Mouse (Mus musculus): Measurements from ENCODE around the gene Appbp2. TPM values are rescaled to one million over a fixed set of nuclear protein-coding genes. Genes with fewer than 3 reads are reported as not detected.
"Not testable (repeated sequence)": the region's sequence is repeated elsewhere in the genome, so short reads cannot be mapped to it uniquely, and the experiment has no call there.

Gene Appbp2
- polyA plus RNA-seq, 1 experiment from 2014 or later = 50.2 TPM

GRCm38 (mm10) chr11:85178413-85178812 is 56.5 kb downstream of the Appbp2 start:
- no peak for ATAC-seq (ENCODE audit: insufficient number of reproducible peaks, insufficient read depth, low FRiP score, low read depth)

GRCm38 (mm10) chr11:85177761-85178160 is 57.2 kb downstream of the Appbp2 start:
- Histone ChIP-seq H3K9me3 (ENCODE audit: control insufficient read depth, low read length) (no peaks in the 10 kb centered on the region), H3K4me1 (ENCODE audit: control insufficient read depth in 2 of 2, insufficient read depth in 2 of 2, low read length in 2 of 2) (no peaks in the 10 kb centered on the region), H3K9ac (ENCODE audit: low read length) (no peak overlapping the region), H3K36me3 (ENCODE audit: control insufficient read depth, insufficient read depth, low read length) (no peaks in the 10 kb centered on the region), H3K4me2 (ENCODE audit: low read length) (no peak overlapping the region), H3K4me3 (ENCODE audit: control insufficient read depth in 1 of 2, insufficient read depth in 1 of 2, low read depth in 1 of 2, low read length in 2 of 2) (no peak overlapping the region), H3K27ac (replicated peaks in 1 of 2; ENCODE audit: control insufficient read depth in 1 of 2, insufficient read depth in 1 of 2, low read depth in 2 of 2, low read length in 2 of 2) (no peak overlapping the region), H3K27me3 (ENCODE audit: control insufficient read depth, insufficient read depth, low read length) (no peaks in the 10 kb centered on the region)
- 74% methylated on average over 6 of the region's 6 CpGs for WGBS
- ATAC-seq (ENCODE audit: insufficient number of reproducible peaks, insufficient read depth, low FRiP score, low read depth) = no peak

More at GRCm38 (mm10) chr11:85178413-85178812, 56.5 kb downstream of the Appbp2 start:
- Histone ChIP-seq H3K36me3 (ENCODE audit: control insufficient read depth, insufficient read depth, low read length) (no peaks in the 10 kb centered on the region), H3K9ac (ENCODE audit: low read length) (no peak overlapping the region), H3K9me3 (ENCODE audit: control insufficient read depth, low read length) (no peaks in the 10 kb centered on the region), H3K4me2 (ENCODE audit: low read length) (no peak overlapping the region), H3K27me3 (ENCODE audit: control insufficient read depth, insufficient read depth, low read length) (no peaks in the 10 kb centered on the region), H3K4me1 (ENCODE audit: control insufficient read depth in 2 of 2, insufficient read depth in 2 of 2, low read length in 2 of 2) (peaks cover 2 to 3% of the 10 kb centered on the region in 2 experiments; a peak in 2 of 4 replicates), H3K4me3 (ENCODE audit: control insufficient read depth in 1 of 2, insufficient read depth in 1 of 2, low read depth in 1 of 2, low read length in 2 of 2) (no peak overlapping the region), H3K27ac (replicated peaks in 1 of 2; ENCODE audit: control insufficient read depth in 1 of 2, insufficient read depth in 1 of 2, low read depth in 2 of 2, low read length in 2 of 2) (no peak overlapping the region)
- 71% methylated on average over 4 of the region's 4 CpGs for WGBS

- Histone ChIP-seq H3K27me3 (ENCODE audit: control insufficient read depth, insufficient read depth, low read length) (no peaks in the 10 kb centered on the region), H3K4me3 (ENCODE audit: control insufficient read depth in 1 of 2, insufficient read depth in 1 of 2, low read depth in 1 of 2, low read length in 2 of 2) (no peak overlapping the region), H3K36me3 (ENCODE audit: control insufficient read depth, insufficient read depth, low read length) (no peaks in the 10 kb centered on the region), H3K27ac (replicated peaks in 1 of 2; ENCODE audit: control insufficient read depth in 1 of 2, insufficient read depth in 1 of 2, low read depth in 2 of 2, low read length in 2 of 2) (no peak overlapping the region), H3K4me2 (ENCODE audit: low read length) (no peak overlapping the region), H3K9me3 (ENCODE audit: control insufficient read depth, low read length) (no peaks in the 10 kb centered on the region), H3K4me1 (ENCODE audit: control insufficient read depth in 2 of 2, insufficient read depth in 2 of 2, low read length in 2 of 2) (no peaks in the 10 kb centered on the region), H3K9ac (ENCODE audit: low read length) (no peak overlapping the region)
- 76% methylated on average over 3 of the region's 3 CpGs for WGBS
- no peak for ATAC-seq (ENCODE audit: insufficient number of reproducible peaks, insufficient read depth, low FRiP score, low read depth)
These were observed 59.0 kb downstream of the Appbp2 start for GRCm38 (mm10) chr11:85175941-85176340.

GRCm38 (mm10) chr11:85170833-85171232 is 64.1 kb downstream of the Appbp2 start:
- no peaks in the 10 kb centered on the region for H3K27me3 ChIP-seq (ENCODE audit: control insufficient read depth, insufficient read depth, low read length)
- H3K36me3 ChIP-seq (ENCODE audit: control insufficient read depth, insufficient read depth, low read length) = no peaks in the 10 kb centered on the region
- 49% methylated on average over 2 of the region's 2 CpGs for whole genome bisulfite sequencing
- no peak overlapping the region for H3K27ac ChIP-seq (replicated peaks in 1 of 2; ENCODE audit: control insufficient read depth in 1 of 2, insufficient read depth in 1 of 2, low read depth in 2 of 2, low read length in 2 of 2)
- H3K4me2 ChIP-seq (ENCODE audit: low read length) = no peak overlapping the region
- no peaks in the 10 kb centered on the region for H3K4me1 ChIP-seq (ENCODE audit: control insufficient read depth in 2 of 2, insufficient read depth in 2 of 2, low read length in 2 of 2)
- H3K9me3 ChIP-seq (ENCODE audit: control insufficient read depth, low read length) = no peaks in the 10 kb centered on the region
- H3K4me3 ChIP-seq (ENCODE audit: control insufficient read depth in 1 of 2, insufficient read depth in 1 of 2, low read depth in 1 of 2, low read length in 2 of 2) = no peak overlapping the region
- no peak for ATAC-seq (ENCODE audit: insufficient number of reproducible peaks, insufficient read depth, low FRiP score, low read depth)
- H3K9ac ChIP-seq (ENCODE audit: low read length) = no peak overlapping the region

- no peak for ATAC-seq (ENCODE audit: insufficient number of reproducible peaks, insufficient read depth, low FRiP score, low read depth)
- Histone ChIP-seq H3K4me1 (ENCODE audit: control insufficient read depth in 2 of 2, insufficient read depth in 2 of 2, low read length in 2 of 2) (no peaks in the 10 kb centered on the region), H3K4me3 (ENCODE audit: control insufficient read depth in 1 of 2, insufficient read depth in 1 of 2, low read depth in 1 of 2, low read length in 2 of 2) (peak within 1 kb of the TSS; percentile 21 to 30), H3K27me3 (ENCODE audit: control insufficient read depth, insufficient read depth, low read length) (no peaks in the 10 kb centered on the region), H3K4me2 (ENCODE audit: low read length) (peak within 1 kb of the TSS; percentile 64), H3K36me3 (ENCODE audit: control insufficient read depth, insufficient read depth, low read length) (no peaks in the 10 kb centered on the region), H3K9me3 (ENCODE audit: control insufficient read depth, low read length) (no peaks in the 10 kb centered on the region), H3K27ac (replicated peaks in 1 of 2; ENCODE audit: control insufficient read depth in 1 of 2, insufficient read depth in 1 of 2, low read depth in 2 of 2, low read length in 2 of 2) (no peak within 1 kb of the TSS), H3K9ac (ENCODE audit: low read length) (peak within 1 kb of the TSS; percentile 51; the same call in 1 of the 2 replicates)
- 14% methylated on average over 21 of the region's 21 CpGs for WGBS
These were observed 64.7 kb downstream of the Appbp2 start, which contains the start of gene 1700125H20Rik for GRCm38 (mm10) chr11:85170058-85170740. 1700125H20Rik (plus strand) TSS chr11:85170404.

GRCm38 (mm10) chr11:85167503-85167902 is 67.4 kb downstream of the Appbp2 start:
- no peaks in the 10 kb centered on the region for H3K27me3 ChIP-seq (ENCODE audit: control insufficient read depth, insufficient read depth, low read length)
- no peak overlapping the region for H3K27ac ChIP-seq (replicated peaks in 1 of 2; ENCODE audit: control insufficient read depth in 1 of 2, insufficient read depth in 1 of 2, low read depth in 2 of 2, low read length in 2 of 2)
- no peak overlapping the region for H3K4me2 ChIP-seq (ENCODE audit: low read length)
- no peak overlapping the region for H3K9ac ChIP-seq (ENCODE audit: low read length)
- 40% methylated on average over 1 of the region's 1 CpGs for WGBS
- no peaks in the 10 kb centered on the region for H3K9me3 ChIP-seq (ENCODE audit: control insufficient read depth, low read length)
- no peaks in the 10 kb centered on the region for H3K36me3 ChIP-seq (ENCODE audit: control insufficient read depth, insufficient read depth, low read length)
- H3K4me3 ChIP-seq (ENCODE audit: control insufficient read depth in 1 of 2, insufficient read depth in 1 of 2, low read depth in 1 of 2, low read length in 2 of 2) = no peak overlapping the region
- no peak for ATAC-seq (ENCODE audit: insufficient number of reproducible peaks, insufficient read depth, low FRiP score, low read depth)
- no peaks in the 10 kb centered on the region for H3K4me1 ChIP-seq (ENCODE audit: control insufficient read depth in 2 of 2, insufficient read depth in 2 of 2, low read length in 2 of 2)

DNA sequence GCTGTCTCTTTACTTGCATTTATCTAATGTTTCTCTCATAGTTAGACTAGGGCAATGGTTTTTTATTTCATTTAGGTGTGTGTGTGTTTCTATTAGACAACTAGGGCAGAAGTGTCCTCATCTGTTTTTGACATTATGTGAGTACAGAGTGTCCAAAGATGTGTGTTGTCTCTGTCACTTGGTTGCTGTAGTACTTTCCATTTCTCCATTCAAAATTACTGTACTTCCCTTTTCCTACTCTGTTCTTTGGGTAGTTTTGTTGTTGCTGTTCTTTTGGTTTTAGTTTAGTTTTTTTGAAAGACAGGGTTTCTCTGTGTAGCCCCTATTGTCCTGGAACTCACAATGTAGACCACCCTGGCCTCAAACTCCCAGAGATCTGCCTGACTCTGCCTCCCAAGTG is 70.6 kb downstream of the Appbp2 start:
- Histone ChIP-seq H3K4me3 (ENCODE audit: control insufficient read depth in 1 of 2, insufficient read depth in 1 of 2, low read depth in 1 of 2, low read length in 2 of 2) (no peak overlapping the region), H3K27ac (replicated peaks in 1 of 2; ENCODE audit: control insufficient read depth in 1 of 2, insufficient read depth in 1 of 2, low read depth in 2 of 2, low read length in 2 of 2) (no peak overlapping the region), H3K9ac (ENCODE audit: low read length) (no peak overlapping the region), H3K4me2 (ENCODE audit: low read length) (no peak overlapping the region), H3K27me3 (ENCODE audit: control insufficient read depth, insufficient read depth, low read length) (no peaks in the 10 kb centered on the region), H3K9me3 (ENCODE audit: control insufficient read depth, low read length) (no peaks in the 10 kb centered on the region), H3K36me3 (ENCODE audit: control insufficient read depth, insufficient read depth, low read length) (no peaks in the 10 kb centered on the region), H3K4me1 (ENCODE audit: control insufficient read depth in 2 of 2, insufficient read depth in 2 of 2, low read length in 2 of 2) (no peaks in the 10 kb centered on the region)
- ATAC-seq (ENCODE audit: insufficient number of reproducible peaks, insufficient read depth, low FRiP score, low read depth) = no peak

GRCm38 (mm10) chr11:85163014-85163413 is 71.9 kb downstream of the Appbp2 start:
- H3K27me3 ChIP-seq (ENCODE audit: control insufficient read depth, insufficient read depth, low read length); H3K4me1 ChIP-seq (ENCODE audit: control insufficient read depth in 2 of 2, insufficient read depth in 2 of 2, low read length in 2 of 2); H3K9me3 ChIP-seq (ENCODE audit: control insufficient read depth, low read length); ATAC-seq (ENCODE audit: insufficient number of reproducible peaks, insufficient read depth, low FRiP score, low read depth); H3K9ac ChIP-seq (ENCODE audit: low read length); H3K27ac ChIP-seq (replicated peaks in 1 of 2; ENCODE audit: control insufficient read depth in 1 of 2, insufficient read depth in 1 of 2, low read depth in 2 of 2, low read length in 2 of 2); H3K4me2 ChIP-seq (ENCODE audit: low read length); H3K4me3 ChIP-seq (ENCODE audit: control insufficient read depth in 1 of 2, insufficient read depth in 1 of 2, low read depth in 1 of 2, low read length in 2 of 2); H3K36me3 ChIP-seq (ENCODE audit: control insufficient read depth, insufficient read depth, low read length): not testable (repeated sequence)
- 61% methylated on average over 1 of the region's 1 CpGs for WGBS
